Mouse (Mus musculus): ENCODE results near the gene Pcnx3. TPM values are rescaled to one million over a fixed set of nuclear protein-coding genes. Genes with fewer than 3 reads are reported as not detected.

The Pcnx3 gene
- 10 to 100 TPM; 18.0 to 21.9 (median 19.8) TPM for total RNA-seq (2022)

- peak; percentile 98 for DNase-seq (ENCODE audit: low spot score)
Measured at GRCm38 (mm10) chr19:5688200-5689087, at the start of gene Pcnx3, which contains the start of gene Map3k11. Gene Pcnx3, minus strand, starts transcription at chr19:5688908. Gene Map3k11, plus strand, starts transcription at chr19:5688742.

- no peak for DNase-seq (ENCODE audit: low spot score)
Measured at GRCm38 (mm10) chr19:5734325-5734724, 45.6 kb upstream of the Pcnx3 start.

GRCm38 (mm10) chr19:5731264-5731978 is 42.7 kb upstream of the Pcnx3 start:
- peak; percentile 92 for DNase-seq (ENCODE audit: low spot score)

- DNase-seq (ENCODE audit: low spot score): no peak
Measured at GRCm38 (mm10) chr19:5730314-5731186, 41.8 kb upstream of the Pcnx3 start.

- peak; percentile 93 for DNase-seq (ENCODE audit: low spot score)
Measured at GRCm38 (mm10) chr19:5729444-5729815, 40.7 kb upstream of the Pcnx3 start, which contains the start of gene Fam89b. Gene Fam89b, minus strand, starts transcription at chr19:5729653.

- DNase-seq (ENCODE audit: low spot score): no peak
Measured at GRCm38 (mm10) chr19:5728631-5729443, 40.1 kb upstream of the Pcnx3 start.

- peak; percentile 93 for DNase-seq (ENCODE audit: low spot score)
Measured at GRCm38 (mm10) chr19:5727701-5728100, 39.0 kb upstream of the Pcnx3 start.

GRCm38 (mm10) chr19:5726961-5727578 is 38.4 kb upstream of the Pcnx3 start:
- no peak for DNase-seq (ENCODE audit: low spot score)

GRCm38 (mm10) chr19:5725767-5726515 is 37.2 kb upstream of the Pcnx3 start, which contains the start of gene Ehbp1l1:
Gene Ehbp1l1, minus strand, starts transcription at chr19:5726317.
- DNase-seq (ENCODE audit: low spot score): peak; percentile 76

- DNase-seq (ENCODE audit: low spot score): peak; percentile 82
Measured at GRCm38 (mm10) chr19:5725029-5725707, 36.5 kb upstream of the Pcnx3 start.

GRCm38 (mm10) chr19:5724549-5724941 is 35.8 kb upstream of the Pcnx3 start:
- DNase-seq (ENCODE audit: low spot score): peak; percentile 90

GRCm38 (mm10) chr19:5723934-5724548 is 35.3 kb upstream of the Pcnx3 start:
- no peak for DNase-seq (ENCODE audit: low spot score)

GRCm38 (mm10) chr19:5722848-5723425 is 34.2 kb upstream of the Pcnx3 start:
- no peak for DNase-seq (ENCODE audit: low spot score)

GRCm38 (mm10) chr19:5721233-5721632 is 32.5 kb upstream of the Pcnx3 start:
- DNase-seq (ENCODE audit: low spot score): no peak

GRCm38 (mm10) chr19:5716955-5717354 is 28.2 kb upstream of the Pcnx3 start:
- no peak for DNase-seq (ENCODE audit: low spot score)

GRCm38 (mm10) chr19:5715793-5716688 is 27.3 kb upstream of the Pcnx3 start:
- DNase-seq (ENCODE audit: low spot score): no peak

- peak; percentile 84 for DNase-seq (ENCODE audit: low spot score)
Measured at GRCm38 (mm10) chr19:5713730-5714129, 25.0 kb upstream of the Pcnx3 start.
